Mouse (Mus musculus): ENCODE data around the gene 1110017D15Rik. TPM values are rescaled to one million over a fixed set of nuclear protein-coding genes. Genes with fewer than 3 reads are reported as not detected.

1110017D15Rik gene
- total and polyA plus RNA-seq, 3 experiments: 3.2 TPM; not detected in 2

DNA sequence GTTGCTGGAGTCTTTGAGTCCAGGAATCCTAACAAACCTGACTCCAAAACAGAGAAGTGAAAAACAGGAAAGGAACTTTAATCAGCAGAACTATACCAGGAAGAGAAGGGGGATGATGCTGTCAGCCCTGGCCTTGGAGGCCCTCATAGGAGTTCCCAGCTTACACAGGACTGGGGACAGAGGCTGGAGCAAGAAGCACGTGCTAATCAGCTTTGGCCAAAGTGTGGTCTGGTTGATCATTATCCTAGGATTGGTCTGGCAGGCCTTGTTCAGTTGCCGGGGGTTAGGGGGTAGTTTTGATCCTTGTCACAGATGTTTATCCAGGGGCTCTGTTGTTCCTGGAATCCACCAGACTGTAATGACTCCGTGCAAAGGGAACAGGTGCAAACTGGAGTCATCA lies 22.8 kb downstream of the 1110017D15Rik start:
- Histone ChIP-seq H3K4me1 (ENCODE audit: control insufficient read depth, insufficient read depth, low read length) (no peaks in the 10 kb centered on the region), H3K79me2 (replicated peaks; ENCODE audit: control insufficient read depth, insufficient read depth, low read length) (no peaks in the 10 kb centered on the region), H3K27ac (no peak overlapping the region), H3K36me3 (ENCODE audit: control insufficient read depth, insufficient read depth, low read length) (no peaks in the 10 kb centered on the region), H3K27me3 (ENCODE audit: control insufficient read depth, insufficient read depth, low read length) (peaks cover 11% of the 10 kb centered on the region), H3K4me3 (no peak overlapping the region), H3K9ac (ENCODE audit: low read depth, low read length) (no peak overlapping the region)
- TF ChIP-seq CTCF (IDR thresholded peaks at IDR 0.05): no peak
- TF ChIP-seq EP300 (IDR thresholded peaks at IDR 0.05; ENCODE audit: insufficient read depth, low read depth, low read length): no peak
- no peak for TF ChIP-seq POLR2A (IDR thresholded peaks at IDR 0.05; ENCODE audit: insufficient read depth, low read depth, low read length)
- WGBS: 52% methylated on average over 3 of the region's 3 CpGs
- intact Hi-C loops (cut with DNase I): no loop called here
- DNase-seq: no peak

DNA sequence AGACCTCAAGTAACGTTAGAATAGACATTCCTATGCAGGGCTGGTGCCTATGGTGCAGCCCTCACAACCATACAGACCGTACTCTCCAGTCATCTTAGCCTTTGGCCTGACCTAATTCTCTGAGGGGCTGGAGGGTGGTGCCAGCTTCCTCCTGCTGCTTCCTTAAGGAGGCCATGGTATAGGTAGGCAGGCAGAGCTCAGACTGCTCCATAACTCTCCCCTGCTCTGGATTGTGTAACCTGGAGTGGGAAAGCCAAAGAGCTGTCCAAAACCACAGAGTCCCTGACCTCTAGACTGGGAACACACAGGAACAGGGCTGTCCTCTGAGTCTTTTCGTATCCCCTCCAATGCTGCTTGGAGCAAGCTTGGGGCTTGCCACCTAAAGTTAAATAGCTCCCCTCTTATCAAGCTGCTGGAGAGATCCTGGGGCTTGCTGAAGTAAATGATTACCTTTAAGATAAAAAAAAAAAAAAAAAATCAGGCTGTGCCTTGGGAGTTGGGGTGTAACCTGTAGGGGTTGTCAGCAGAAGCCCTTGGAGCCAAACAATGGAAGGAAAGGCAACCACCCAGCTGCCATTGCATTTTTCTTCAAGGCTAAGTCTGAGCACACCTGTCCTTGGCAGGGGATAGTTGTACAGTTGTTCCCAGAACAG lies 23.5 kb downstream of the 1110017D15Rik start:
- Histone ChIP-seq H3K79me2 (replicated peaks; ENCODE audit: control insufficient read depth, insufficient read depth, low read length) (no peaks in the 10 kb centered on the region), H3K27me3 (ENCODE audit: control insufficient read depth, insufficient read depth, low read length) (peaks cover 10% of the 10 kb centered on the region), H3K4me1 (ENCODE audit: control insufficient read depth, insufficient read depth, low read length) (no peaks in the 10 kb centered on the region), H3K36me3 (ENCODE audit: control insufficient read depth, insufficient read depth, low read length) (no peaks in the 10 kb centered on the region), H3K27ac (no peak overlapping the region), H3K4me3 (no peak overlapping the region), H3K9ac (ENCODE audit: low read depth, low read length) (no peak overlapping the region)
- intact Hi-C loops (cut with DNase I): no loop called here
- no peak for DNase-seq
- TF ChIP-seq EP300 (IDR thresholded peaks at IDR 0.05; ENCODE audit: insufficient read depth, low read depth, low read length) (no peak), CTCF (IDR thresholded peaks at IDR 0.05) (no peak), POLR2A (IDR thresholded peaks at IDR 0.05; ENCODE audit: insufficient read depth, low read depth, low read length) (no peak)
- WGBS: 81% methylated on average over 3 of the region's 3 CpGs

DNA sequence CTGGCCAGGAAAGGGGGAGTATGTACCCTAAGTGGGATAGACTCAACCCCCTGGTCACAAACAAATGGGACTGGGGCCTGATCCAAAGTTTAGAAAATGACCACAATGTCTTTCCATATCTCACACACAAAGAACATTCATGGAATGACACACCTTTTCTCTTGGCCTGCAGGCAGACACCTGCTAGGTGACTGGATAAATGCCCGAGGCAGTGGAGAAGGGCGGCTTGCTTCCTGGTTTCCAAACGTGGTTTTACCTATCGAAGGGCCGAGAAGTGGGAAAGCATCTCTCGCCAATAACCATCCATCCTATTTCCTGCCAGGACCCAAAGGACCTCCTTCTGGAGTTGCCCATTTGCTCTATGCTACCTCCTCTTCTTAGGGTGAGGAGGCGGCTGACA lies 24.2 kb downstream of the 1110017D15Rik start:
- Histone ChIP-seq H3K4me1 (ENCODE audit: control insufficient read depth, insufficient read depth, low read length) (no peaks in the 10 kb centered on the region), H3K79me2 (replicated peaks; ENCODE audit: control insufficient read depth, insufficient read depth, low read length) (no peaks in the 10 kb centered on the region), H3K4me3 (no peak overlapping the region), H3K27me3 (ENCODE audit: control insufficient read depth, insufficient read depth, low read length) (peaks cover 6% of the 10 kb centered on the region), H3K9ac (ENCODE audit: low read depth, low read length) (no peak overlapping the region), H3K27ac (no peak overlapping the region), H3K36me3 (ENCODE audit: control insufficient read depth, insufficient read depth, low read length) (no peaks in the 10 kb centered on the region)
- intact Hi-C loops (cut with DNase I): no loop called here
- TF ChIP-seq POLR2A (IDR thresholded peaks at IDR 0.05; ENCODE audit: insufficient read depth, low read depth, low read length) (no peak), EP300 (IDR thresholded peaks at IDR 0.05; ENCODE audit: insufficient read depth, low read depth, low read length) (no peak), CTCF (IDR thresholded peaks at IDR 0.05) (no peak)
- 80% methylated on average over 7 of the region's 7 CpGs for WGBS
- DNase-seq: no peak

DNA sequence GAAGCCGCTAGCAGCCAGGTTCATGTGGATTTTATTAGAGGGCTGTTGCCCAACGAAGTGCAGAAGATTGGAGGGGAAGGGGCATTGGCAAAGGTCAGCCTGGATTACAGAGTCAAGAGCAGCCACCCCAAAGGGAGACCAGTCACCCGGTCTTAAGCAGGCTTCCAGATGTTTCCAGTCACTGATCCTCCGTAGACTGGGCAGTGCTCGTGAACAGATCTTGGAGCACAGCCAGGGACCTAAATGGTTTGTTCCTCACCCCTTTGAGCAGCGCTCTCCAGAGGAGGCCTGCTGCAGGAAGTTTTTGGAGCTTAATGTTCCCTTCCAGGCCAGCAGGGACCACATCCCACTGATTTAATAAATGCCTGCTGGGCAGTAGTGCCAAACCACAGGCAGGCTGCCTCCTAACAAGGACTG lies 35.5 kb downstream of the 1110017D15Rik start:
- no peak overlapping the region for H3K4me3 ChIP-seq
- H3K36me3 ChIP-seq (ENCODE audit: control insufficient read depth, insufficient read depth, low read length): no peaks in the 10 kb centered on the region
- intact Hi-C loops (cut with DNase I): no loop called here
- peaks cover 3% of the 10 kb centered on the region; the same call in 1 of the 2 replicates for H3K4me1 ChIP-seq (ENCODE audit: control insufficient read depth, insufficient read depth, low read length)
- H3K79me2 ChIP-seq (replicated peaks; ENCODE audit: control insufficient read depth, insufficient read depth, low read length): no peaks in the 10 kb centered on the region
- 32% methylated on average over 6 of the region's 6 CpGs for WGBS
- H3K9ac ChIP-seq (ENCODE audit: low read depth, low read length): no peak overlapping the region
- peak; percentile 53; the same call in 1 of the 2 replicates for TF ChIP-seq EP300 (IDR thresholded peaks at IDR 0.05; ENCODE audit: insufficient read depth, low read depth, low read length)
- no peak for TF ChIP-seq POLR2A (IDR thresholded peaks at IDR 0.05; ENCODE audit: insufficient read depth, low read depth, low read length)
- H3K27ac ChIP-seq: peak overlapping the region; percentile 31
- DNase-seq: peak; percentile 64 to 82
- no peaks in the 10 kb centered on the region for H3K27me3 ChIP-seq (ENCODE audit: control insufficient read depth, insufficient read depth, low read length)

DNA sequence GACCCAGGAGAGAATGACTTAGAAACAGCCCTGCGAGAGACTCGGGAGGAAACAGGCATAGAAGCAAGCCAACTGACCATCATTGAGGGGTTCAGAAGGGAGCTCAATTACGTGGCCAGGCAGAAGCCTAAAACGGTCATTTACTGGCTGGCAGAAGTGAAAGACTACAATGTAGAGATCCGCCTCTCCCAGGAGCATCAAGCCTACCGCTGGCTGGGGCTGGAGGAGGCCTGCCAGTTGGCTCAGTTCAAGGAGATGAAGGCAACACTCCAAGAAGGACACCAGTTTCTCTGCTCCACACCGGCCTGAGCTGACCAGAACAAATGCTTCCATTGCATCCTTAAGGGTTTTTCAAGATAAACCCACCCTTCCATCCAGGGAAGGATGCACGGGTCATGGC lies 36.9 kb downstream of the 1110017D15Rik start:
- intact Hi-C loops (cut with DNase I): no loop called here
- H3K27ac ChIP-seq: peak overlapping the region; percentile 20
- no peak overlapping the region for H3K9ac ChIP-seq (ENCODE audit: low read depth, low read length)

DNA sequence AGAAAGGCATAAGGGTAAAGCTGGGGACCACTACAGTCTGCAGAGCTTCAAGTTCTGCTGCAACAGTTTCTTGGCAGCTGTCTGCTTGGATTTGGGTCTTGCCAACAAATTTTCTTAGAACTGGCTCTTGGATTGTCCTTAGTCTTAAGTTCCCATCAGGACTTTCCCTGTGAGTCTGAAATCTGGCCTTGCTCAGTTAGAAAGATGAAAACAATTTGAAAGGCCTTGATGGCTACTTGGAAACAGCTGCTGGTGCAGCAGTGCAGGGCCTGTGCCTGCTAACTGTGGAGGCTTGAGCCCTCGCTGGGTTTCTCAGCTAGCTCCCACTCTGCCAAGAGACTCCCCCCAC lies 37.7 kb downstream of the 1110017D15Rik start:
- Histone ChIP-seq H3K9ac (ENCODE audit: low read depth, low read length) (no peak overlapping the region), H3K27ac (no peak overlapping the region; the same call in 1 of the 2 replicates), H3K4me1 (ENCODE audit: control insufficient read depth, insufficient read depth, low read length) (peaks cover 3% of the 10 kb centered on the region; the same call in 1 of the 2 replicates), H3K79me2 (replicated peaks; ENCODE audit: control insufficient read depth, insufficient read depth, low read length) (no peaks in the 10 kb centered on the region), H3K36me3 (ENCODE audit: control insufficient read depth, insufficient read depth, low read length) (no peaks in the 10 kb centered on the region), H3K4me3 (no peak overlapping the region), H3K27me3 (ENCODE audit: control insufficient read depth, insufficient read depth, low read length) (no peaks in the 10 kb centered on the region)
- intact Hi-C loops (cut with DNase I): no loop called here
- TF ChIP-seq EP300 (IDR thresholded peaks at IDR 0.05; ENCODE audit: insufficient read depth, low read depth, low read length) (no peak), POLR2A (IDR thresholded peaks at IDR 0.05; ENCODE audit: insufficient read depth, low read depth, low read length) (no peak), CTCF (IDR thresholded peaks at IDR 0.05) (no peak)
- 75% methylated on average over 1 of the region's 1 CpGs for WGBS
- peak in 1 of 2 experiments; percentile 67 for DNase-seq

More for the DNA sequence above, 36.9 kb downstream of the 1110017D15Rik start:
- Histone ChIP-seq H3K4me1 (ENCODE audit: control insufficient read depth, insufficient read depth, low read length) (peaks cover 3% of the 10 kb centered on the region; the same call in 1 of the 2 replicates), H3K36me3 (ENCODE audit: control insufficient read depth, insufficient read depth, low read length) (no peaks in the 10 kb centered on the region), H3K4me3 (no peak overlapping the region), H3K79me2 (replicated peaks; ENCODE audit: control insufficient read depth, insufficient read depth, low read length) (no peaks in the 10 kb centered on the region), H3K27me3 (ENCODE audit: control insufficient read depth, insufficient read depth, low read length) (no peaks in the 10 kb centered on the region)
- WGBS: 65% methylated on average over 8 of the region's 8 CpGs
- TF ChIP-seq POLR2A (IDR thresholded peaks at IDR 0.05; ENCODE audit: insufficient read depth, low read depth, low read length): no peak
- TF ChIP-seq EP300 (IDR thresholded peaks at IDR 0.05; ENCODE audit: insufficient read depth, low read depth, low read length): no peak
- TF ChIP-seq CTCF (IDR thresholded peaks at IDR 0.05): no peak
- DNase-seq: peak; percentile 79 to 84
